Mouse (Mus musculus): ENCODE results near the gene Dusp1.

- TF ChIP-seq EP300 (IDR thresholded peaks at IDR 0.05; ENCODE audit: insufficient read depth, low read depth, low read length) (no peak), CTCF (IDR thresholded peaks at IDR 0.05) (no peak), POLR2A (IDR thresholded peaks at IDR 0.05; ENCODE audit: insufficient read depth, low read depth, low read length) (no peak)
These were observed 40.0 kb upstream of the Dusp1 start for GRCm38 (mm10) chr17:26601926-26602325.

Data from heart, adult 2 months (tissue).